Mouse (Mus musculus): ENCODE measurements at regions not wholly inside any gene's neighbourhood (a gene's known extent, or its start where the extent isn't known, plus 50 kb on each side); places are given as distances from the start of the nearest gene placed in this dataset.

DNA sequence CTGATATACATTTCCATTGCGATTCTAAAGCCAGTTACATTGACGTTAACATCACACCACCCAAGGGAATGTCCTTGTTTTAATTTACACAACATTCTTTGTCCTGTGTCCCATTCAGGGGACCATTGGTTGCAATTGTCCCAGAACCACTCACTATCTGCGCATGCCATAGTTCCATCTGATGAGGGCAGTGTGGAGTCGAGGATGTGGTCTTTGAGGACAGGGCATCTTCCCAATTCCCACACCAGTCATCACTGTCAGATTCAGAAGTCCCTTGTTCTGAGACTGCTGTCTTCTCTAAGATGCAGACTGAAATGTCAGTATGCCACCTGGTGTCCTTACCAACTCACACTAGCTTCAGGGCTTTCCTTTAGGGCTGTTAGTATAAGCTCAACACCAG is 489.6 kb downstream of the Fam19a5 start:
- DNase-seq (ENCODE audit: low read depth, low spot score): no peak

DNA sequence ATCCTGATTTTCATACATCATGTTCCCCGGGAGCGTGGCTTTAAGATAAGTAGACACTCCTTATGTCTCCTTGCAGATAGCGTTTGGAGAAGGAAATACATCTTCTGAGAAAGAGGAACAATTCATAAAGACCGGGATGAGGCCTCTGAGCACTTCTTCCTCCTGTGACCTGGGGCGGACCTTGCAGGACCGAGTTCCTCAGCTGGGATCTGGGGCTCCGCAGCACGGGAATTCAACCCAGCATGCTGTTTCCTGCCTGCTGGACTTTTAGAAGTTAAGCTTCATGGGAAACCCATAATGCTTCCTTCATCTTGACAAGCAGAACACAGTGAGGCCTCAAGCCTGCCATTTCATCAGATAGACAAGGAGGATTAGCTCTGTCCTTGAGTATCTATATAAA is 491.4 kb downstream of the Fam19a5 start:
- DNase-seq (ENCODE audit: low read depth, low spot score): no peak

DNA sequence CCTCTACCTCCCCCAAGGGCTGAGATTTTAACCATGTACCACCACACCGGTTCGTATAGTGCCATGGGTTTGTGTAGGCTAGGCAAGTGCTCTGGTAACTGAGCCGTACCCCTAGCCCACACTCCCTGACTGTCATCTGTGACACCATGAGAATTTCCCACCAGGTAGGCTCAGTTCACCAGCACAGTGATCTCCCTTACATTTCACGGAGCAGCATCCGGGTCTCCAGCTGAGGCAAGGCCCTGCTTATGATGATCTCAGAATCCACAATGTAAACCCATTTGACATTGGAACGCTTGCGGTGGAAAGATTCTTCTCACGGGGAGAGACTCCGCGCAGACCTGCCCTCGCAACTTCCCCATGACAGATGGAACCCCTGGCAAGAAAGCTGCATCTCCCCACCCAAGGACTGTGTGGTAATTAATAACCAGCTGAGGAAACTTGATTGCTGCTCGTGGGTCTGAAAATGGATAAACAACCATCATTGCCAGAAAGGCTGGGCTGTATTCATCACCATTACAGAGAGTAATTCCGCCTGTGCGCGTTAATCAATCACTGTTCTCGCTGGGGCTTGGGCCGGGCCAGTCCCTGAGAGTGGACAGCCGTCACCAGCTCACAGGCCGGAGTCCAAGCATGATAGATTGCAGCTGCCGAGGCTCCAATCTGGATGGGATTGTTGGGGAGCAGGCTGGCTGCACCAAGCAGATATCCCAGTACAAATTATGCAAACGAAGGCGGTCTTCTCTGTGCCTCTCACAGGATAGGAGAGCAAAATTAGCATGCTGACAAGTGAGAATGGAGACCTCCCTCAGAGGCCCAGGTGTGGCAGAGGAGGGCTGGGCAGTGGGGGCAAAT is 492.3 kb downstream of the Fam19a5 start:
- no peak for DNase-seq (ENCODE audit: low read depth, low spot score)

DNA sequence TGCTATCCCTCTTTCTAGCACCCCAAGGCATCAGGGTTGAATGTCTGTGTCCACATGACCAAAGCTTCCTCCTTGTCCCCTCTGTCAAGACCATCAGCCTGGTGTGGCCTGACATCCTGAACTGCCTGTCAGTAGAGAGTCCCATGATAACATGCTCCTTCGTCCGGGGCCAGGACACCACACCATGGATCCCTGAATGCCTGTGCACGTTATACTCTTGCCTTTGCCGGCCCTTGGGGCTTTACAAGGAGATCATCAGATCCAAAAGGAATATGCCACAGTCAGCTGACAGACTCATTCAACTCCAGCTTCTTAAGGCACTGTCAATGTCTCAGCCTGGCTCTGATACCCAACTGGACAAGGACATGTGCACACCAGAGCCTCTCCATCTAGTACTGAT is 493.5 kb downstream of the Fam19a5 start:
- no peak for DNase-seq (ENCODE audit: low read depth, low spot score)

DNA sequence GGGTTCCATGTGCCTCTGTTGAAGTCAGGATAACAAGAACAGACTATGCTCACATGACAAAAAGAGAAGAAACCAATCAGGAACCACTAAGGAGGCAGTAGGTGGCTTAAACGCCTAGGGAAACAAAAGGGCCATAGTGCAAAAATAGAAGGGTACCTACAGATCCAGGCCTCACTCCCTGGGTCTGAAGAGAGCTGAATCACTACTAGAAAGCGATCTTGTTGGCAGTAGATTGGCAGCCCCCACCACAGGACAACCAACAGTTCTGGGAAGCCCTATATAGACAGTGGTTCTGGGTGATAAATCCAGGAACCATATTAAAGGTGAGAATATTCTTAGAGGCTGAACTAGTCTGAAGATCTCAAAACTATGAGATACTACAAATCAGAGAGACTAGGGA is 498.7 kb downstream of the Fam19a5 start:
- DNase-seq (ENCODE audit: low read depth, low spot score): no peak

DNA sequence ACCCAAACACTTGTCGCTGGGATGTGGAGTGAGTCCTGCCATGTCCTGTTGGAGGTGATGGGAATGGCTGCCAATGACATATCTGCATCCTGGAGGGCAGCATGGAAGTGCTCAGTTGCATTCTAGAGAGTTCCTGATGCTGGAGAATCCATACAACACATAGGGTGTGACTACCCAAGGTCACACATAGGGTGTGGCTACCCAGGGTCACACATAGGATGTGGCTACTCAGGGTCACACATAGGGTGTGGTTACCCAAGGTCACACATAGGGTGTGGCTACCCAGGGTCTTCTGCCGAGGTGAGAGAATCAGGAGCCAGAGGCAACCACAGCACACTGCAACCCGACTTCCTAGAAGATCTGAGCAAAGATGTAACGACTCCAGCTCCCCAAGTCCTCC is 514.0 kb downstream of the Fam19a5 start:
- DNase-seq (ENCODE audit: low read depth, low spot score): no peak

DNA sequence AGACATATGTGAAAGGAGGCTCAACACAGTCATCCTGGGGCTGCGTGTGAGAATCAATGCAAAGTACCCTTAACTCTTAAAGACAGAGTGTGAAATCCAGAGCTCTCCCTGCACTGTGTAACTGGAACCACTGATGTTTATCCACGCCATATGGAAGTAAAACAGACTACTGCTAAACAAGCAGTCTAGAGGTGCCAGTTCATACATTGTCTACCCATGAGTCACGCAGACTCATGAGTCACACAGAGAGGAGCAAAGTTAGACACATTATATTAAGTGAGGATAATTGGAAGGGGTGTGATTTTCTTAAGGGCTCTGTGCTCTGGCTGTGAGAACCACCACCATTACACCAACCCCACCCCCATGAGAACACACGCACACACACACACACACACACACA is 516.8 kb downstream of the Fam19a5 start:
- DNase-seq (ENCODE audit: low read depth, low spot score): no peak

DNA sequence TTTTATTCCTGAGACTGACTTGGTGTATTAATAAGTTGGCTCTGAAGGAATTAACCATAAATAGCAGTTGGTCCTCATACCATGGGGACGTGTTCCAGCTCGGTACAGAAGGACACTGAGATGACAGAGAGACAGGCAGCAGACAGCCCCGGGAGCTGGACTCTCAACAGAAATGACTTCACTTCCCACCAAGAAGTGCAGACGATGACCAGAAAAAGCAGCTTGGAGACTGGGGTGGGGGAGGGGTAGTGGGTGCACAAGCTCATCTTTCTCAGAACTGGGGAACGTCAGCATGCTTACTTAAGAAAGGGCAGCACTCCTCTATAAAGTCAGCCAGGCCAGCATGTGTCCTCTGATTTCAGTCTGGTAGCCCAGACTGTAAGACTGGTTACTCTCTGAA is 518.9 kb downstream of the Fam19a5 start:
- no peak for DNase-seq (ENCODE audit: low read depth, low spot score)

DNA sequence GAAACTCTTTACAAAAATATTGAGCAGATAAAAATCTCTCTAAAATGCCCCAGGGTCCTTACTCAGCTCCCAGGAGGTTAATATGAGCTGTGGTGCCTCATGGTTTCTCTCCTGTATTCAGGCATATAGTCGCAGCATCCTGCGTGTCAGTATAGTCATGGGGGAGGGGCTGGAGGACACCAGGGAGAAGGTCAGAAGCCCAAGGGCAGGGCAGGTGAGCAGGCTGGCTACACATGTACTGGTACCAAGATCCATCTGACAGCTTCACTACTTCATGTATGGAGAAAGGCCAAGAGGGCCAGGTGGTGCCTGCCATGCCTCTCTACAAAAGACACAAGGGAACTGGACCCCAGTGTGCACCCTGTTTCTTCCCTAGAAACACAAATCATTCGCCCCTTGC is 524.4 kb downstream of the Fam19a5 start:
- no peak for DNase-seq (ENCODE audit: low read depth, low spot score)

DNA sequence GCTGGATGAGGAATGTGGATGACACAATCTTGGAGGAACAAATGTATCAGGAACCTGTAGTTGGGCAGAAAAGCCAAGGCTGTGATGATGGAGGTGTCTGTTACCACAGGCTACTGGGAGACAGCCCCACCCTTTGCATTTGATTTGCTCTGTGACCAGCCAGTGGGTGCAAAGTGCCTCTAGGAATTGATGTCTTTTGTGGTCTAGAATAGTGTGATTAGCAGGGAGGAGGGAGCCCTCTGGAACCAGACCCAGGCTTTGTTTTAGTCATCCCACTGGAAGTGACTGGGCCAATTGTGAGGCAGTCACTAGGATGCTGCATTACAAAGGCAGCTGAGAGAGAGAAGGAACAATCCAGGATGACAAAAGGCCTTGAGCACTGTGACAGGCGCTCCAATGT is 527.4 kb upstream of the Zdhhc25 start:
- no peak for DNase-seq (ENCODE audit: low read depth, low spot score)

DNA sequence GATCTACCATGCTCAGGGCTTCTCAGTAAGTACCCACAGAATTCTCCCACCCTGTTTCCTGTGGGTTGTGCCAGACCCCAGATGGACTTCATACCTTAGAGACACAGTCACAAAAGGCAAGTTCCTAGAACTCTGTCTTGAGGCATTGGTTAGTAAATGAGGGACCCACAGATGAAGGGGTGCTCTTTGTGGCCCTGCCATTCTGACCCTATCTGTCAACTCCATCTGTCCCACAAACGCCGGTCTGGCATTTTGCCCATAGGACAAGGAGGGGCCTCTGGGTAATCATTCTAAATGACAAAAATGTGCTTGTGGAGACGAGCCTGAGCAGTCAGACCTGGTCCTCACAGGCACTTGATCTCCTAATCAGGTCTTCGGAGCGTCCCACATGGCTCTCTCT is 516.2 kb upstream of the Zdhhc25 start:
- DNase-seq (ENCODE audit: low read depth, low spot score): no peak

DNA sequence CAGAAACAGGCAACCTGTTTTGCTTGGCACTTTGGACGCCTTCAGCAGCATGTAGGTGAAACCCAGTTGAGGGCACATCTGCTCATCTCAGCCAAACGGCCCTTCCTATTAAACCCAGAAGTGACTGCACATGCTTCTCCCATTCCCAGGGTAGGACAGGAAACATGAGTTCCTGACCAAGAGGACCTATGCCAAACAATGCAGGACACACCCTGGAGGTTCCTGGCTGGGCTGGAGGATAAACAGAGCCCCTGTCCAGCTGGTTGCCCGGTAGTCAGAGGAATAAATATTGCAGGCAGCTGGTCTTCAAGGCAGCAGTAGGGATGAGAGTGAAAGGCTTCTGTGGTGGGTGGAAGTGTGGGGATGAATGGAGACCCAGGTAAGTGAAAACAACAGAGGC is 514.5 kb upstream of the Zdhhc25 start:
- DNase-seq (ENCODE audit: low read depth, low spot score): no peak

DNA sequence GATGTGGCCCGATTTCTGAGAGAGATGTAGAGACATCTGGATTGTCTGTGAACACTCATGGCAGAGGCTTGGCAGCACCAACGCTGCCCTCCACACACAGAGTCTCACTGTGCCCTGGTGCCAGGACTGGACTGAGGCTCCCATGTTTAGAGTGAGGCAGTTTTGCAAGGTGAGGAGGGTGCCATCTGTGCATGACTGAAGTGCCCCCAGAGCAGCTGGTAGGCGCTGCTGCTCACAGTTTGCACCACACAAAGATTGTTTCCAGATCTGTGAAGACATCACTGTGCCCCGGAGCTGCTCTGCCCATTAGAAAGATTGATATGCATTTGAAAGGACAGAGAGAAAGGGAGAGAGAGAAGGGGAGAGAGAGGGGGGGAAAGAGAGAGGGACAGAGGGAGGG is 510.6 kb upstream of the Zdhhc25 start:
- DNase-seq (ENCODE audit: low read depth, low spot score): no peak

DNA sequence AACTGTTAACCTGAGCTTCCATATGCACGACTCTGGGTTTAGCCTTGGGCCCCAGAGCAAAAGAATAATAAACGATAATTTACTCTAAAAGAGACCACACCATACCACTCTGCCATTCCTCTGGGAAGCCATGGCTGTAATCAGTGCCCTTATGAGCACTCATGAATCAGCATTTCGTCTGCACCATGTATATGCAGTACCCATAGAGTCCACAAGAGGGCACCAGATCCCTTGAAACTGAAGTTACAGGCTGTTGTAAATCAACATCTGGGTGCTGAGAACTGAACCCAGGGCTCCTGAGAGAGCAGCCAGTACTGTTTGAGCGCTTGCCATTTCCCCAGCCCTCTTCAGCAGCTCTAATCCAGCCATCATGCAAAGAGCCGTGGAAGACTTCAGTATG is 508.7 kb upstream of the Zdhhc25 start:
- DNase-seq (ENCODE audit: low read depth, low spot score): no peak

DNA sequence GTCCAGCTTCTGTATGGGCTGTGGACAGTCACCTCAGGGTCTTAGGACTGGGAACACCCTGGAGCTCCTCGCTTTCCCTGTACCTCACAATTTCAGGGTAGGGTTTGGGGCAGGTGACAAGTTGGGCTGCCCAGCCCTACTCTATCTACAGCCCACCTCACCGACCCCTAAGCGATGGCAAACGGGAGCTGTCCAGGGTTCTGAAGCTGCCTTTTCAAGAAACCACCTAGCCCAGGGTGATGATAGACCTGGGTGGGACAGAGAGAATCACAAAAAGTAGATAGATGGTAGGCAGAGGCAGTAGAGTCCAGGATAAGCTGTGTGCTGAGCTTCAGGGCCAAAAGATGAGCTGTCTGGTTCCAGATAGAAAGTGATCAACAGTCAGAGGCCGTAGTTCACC is 479.7 kb upstream of the Zdhhc25 start:
- DNase-seq (ENCODE audit: low read depth, low spot score): no peak

DNA sequence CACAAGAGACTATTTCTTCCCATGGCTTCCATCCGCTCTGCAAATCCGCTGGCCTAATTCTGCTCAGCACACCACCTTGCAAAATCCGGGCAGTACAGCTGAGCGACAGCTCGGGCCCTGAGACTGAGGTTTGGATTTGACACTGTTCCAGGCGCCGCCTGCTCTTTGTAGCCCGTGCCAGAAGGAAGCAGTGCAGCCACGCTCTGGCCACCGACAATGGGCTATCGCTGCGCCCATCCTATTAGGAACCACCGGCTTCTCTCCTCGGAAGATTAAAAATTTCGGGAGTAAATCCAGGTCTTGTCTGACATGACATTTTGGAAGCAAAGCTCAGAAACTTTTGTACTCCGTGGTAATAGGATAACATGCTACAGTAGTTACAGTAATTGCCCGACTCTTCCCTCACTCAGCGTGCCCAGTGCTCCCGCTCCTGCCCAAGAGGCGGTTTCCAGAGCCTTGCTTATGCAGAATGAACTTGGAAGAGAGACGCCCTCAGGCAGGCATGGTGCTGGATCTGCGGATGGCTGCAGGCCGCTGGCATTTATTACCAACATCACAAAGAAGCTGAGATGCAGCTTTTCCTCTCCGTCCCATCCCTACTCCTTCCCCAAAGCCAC is 476.1 kb upstream of the Zdhhc25 start:
- DNase-seq (ENCODE audit: low read depth, low spot score): no peak

DNA sequence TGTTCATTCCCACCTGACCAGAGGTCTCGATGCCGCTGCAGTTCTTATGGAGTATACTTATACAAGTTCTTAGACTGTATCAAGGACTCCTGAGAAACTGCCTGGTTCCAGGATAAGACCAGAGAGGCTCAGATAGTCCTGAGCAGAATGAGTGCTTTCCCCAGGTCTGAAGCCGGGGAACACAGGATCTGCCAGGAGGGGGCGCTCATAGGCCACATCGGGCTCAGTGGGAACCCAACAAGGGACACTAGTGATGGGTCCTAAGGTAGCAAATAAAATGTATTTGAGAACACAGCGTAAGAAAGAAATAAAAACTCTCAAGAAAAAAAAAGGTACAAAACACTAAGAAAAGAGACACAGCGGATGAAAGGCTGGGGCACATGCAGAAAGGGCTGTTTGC is 454.0 kb upstream of the Zdhhc25 start:
- no peak for DNase-seq (ENCODE audit: low read depth, low spot score)

DNA sequence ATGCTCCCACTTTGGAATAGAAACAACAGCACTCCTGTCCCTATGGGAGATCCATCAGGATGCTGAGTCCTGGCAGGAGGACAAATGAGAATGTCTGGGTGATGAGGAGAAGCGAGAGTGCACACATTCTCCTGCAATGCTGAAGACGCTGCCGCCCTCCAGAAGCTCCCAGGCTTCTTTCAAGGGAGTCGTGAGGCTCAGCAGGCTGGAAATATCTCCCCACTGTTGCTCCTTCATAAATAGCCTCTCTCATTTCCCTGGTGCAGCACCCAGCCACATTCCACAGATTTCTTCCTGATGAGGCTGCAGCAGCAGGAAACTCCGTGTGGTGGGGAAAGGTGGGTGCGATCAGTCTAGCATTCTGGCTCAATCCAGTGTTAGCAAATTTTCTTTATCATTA is 448.9 kb upstream of the Zdhhc25 start:
- no peak for DNase-seq (ENCODE audit: low read depth, low spot score)

DNA sequence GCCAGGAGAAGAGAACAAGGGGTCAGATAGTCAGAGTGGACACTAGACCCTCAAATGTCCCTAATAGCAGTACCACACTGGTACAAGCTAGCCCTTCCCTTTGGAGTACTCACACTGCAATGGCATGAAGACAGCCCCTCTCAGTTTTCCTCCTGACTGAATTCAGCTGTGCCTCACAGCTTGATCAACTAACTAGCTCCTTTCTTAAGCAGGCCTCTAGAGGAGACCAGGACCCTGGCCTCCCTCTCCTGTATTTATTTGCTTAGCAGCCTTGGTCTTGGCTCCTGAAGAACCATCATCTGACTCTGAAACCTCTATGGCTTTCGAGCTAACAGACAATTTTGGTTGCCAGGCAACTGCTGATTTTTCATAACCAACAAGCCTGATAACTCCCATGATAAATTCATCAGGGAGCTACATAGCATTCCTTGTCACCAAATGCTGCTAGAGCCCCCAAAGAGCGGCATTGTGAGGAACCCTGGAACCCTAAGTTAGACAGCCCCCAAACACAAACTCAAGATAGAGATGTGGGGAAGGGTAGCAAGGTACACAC is 440.4 kb upstream of the Zdhhc25 start:
- no peak for DNase-seq (ENCODE audit: low read depth, low spot score)

DNA sequence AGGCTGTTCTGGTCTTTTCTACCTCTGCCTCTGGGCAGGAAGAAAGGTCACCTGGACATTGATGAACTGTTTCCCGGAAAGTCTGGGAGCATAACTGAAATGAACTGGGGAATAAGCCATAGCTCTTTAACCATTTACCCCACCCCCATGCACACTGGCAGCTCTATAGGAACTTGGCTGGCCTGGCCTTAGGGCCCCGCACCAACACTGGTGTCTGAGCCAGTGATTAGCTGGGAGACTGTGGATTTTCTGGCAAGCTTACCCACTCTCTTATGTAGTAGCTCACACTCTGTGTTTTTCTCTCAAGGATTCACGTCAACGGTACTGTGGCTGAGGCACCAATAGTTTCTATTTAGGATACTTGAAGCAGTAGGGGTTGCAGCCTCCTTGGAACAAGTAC is 439.8 kb upstream of the Zdhhc25 start:
- DNase-seq (ENCODE audit: low read depth, low spot score): no peak

DNA sequence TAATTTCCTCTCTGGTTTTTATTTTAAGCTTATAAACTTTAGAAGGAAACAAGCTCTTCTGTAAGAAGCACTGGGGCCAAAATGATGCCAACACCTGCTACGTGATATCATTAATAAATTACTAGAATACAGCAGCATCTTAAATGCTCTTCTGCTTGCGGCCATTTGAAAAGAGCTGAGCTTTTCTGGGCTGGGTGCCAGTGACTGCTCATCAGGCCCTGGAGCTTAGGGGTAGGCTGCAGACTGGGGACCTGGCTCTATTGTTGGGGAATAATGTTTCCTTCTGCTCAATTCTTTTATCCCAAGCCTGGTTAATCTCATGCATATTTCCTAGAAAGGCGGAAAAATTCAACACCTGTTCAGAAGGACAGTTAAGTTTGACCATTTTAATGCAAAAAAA is 436.7 kb upstream of the Zdhhc25 start:
- no peak for DNase-seq (ENCODE audit: low read depth, low spot score)

DNA sequence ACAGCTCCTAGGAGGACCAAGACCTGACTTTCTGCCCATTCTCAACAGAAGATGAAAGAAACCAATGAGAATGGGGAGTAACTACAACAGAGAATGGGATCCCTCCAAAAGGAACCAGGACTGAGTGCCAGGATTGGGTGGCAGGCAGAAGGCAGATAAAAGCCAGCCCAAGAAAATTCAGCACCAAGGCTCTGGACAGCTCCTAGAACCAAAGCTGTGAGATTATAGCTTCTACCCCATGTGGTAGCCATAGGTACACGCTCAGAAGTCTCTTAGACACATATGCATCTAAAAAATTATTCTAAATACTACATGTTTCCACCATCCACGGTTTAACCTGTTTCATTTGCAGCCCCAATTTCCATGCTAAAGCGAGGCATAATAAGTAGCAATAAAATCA is 425.8 kb upstream of the Zdhhc25 start:
- no peak for DNase-seq (ENCODE audit: low read depth, low spot score)

DNA sequence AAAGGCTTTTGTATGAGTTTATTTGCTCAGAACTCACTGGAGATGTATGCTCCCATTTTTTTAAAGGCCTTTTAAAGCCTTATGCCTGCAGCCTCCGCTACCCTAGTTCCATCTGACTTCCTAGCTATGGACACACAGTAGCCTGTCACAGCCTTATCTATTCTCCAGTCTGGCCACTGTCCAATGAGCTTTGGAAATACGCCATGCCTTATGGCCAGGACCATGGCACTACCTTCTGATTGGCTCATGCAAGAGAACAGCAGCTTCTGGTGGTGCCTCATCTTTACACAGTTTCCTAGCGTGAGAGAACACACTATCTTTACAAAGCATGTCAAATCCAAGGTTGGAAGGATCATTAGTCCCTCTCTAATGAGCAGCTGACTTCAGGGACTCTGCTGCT is 424.1 kb upstream of the Zdhhc25 start:
- no peak for DNase-seq (ENCODE audit: low read depth, low spot score)

Data from brain, embryonic 18.5 days (tissue).